Mouse (Mus musculus): ENCODE measurements around the gene Npffr2. TPM values are rescaled to one million over a fixed set of nuclear protein-coding genes. Genes with fewer than 3 reads are reported as not detected.

The Npffr2 gene
- polyA plus RNA-seq, 1 experiment from 2014 or later: 0.07 TPM

DNA sequence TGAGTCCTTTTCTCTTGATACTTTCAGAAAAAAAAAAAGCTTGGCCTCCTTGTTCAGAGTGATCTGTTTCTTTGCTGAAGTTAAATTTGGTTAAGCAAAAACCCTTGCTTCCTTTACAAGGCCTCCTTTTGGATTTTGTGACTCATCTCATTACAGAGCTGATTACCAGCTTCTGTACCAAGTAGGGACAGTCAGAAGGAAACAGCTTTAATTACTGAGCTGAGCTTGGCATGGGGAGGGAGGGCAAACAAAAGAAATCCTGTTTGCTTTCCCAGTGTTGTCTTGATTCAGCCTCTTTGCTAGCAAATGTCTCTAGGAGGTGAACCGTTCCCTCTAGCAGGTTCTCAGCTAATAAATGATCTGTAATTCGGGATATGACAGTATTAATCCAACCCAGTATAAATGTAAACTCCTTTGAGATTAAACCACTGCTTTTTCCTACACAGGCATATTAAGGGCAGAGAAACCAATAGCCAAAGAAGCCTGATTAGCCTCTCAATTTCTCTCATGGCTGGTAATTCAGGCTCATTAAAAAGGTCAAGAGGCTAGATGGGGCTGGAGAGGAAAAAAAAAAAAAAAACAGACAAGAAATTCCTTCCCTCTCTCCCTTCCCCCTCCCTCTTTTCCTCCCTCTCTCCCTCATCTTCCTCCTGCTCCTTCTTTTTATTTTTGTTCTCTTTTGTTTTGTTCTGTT is 84.2 kb downstream of the Npffr2 start:
- no peaks in the 10 kb centered on the region for H3K27me3 ChIP-seq (ENCODE audit: control insufficient read depth, insufficient read depth, low read length)
- ATAC-seq (ENCODE audit: low FRiP score, low TSS enrichment) (no peak), DNase-seq (ENCODE audit: low spot score) (no peak)
- H3K9me3 ChIP-seq (ENCODE audit: control insufficient read depth, low read length): no peaks in the 10 kb centered on the region
- 33% methylated on average over 2 of the region's 2 CpGs for WGBS
- no peaks in the 10 kb centered on the region for H3K4me1 ChIP-seq (replicated peaks; ENCODE audit: control insufficient read depth, insufficient read depth)
- H3K4me2 ChIP-seq (replicated peaks; ENCODE audit: low read depth): no peak overlapping the region
- no peak overlapping the region for H3K27ac ChIP-seq (replicated peaks)
- no peaks in the 10 kb centered on the region for H3K36me3 ChIP-seq (ENCODE audit: control insufficient read depth, insufficient read depth, low read length)
- no peak for TF ChIP-seq EP300 (optimal IDR thresholded peaks at IDR 0.05)
- no peak for TF ChIP-seq CTCF (IDR thresholded peaks at IDR 0.05; ENCODE audit: low read depth)
- no peak overlapping the region for H3K9ac ChIP-seq (ENCODE audit: low read length)
- no peak overlapping the region for H3K4me3 ChIP-seq (ENCODE audit: low read depth, low read length)

DNA sequence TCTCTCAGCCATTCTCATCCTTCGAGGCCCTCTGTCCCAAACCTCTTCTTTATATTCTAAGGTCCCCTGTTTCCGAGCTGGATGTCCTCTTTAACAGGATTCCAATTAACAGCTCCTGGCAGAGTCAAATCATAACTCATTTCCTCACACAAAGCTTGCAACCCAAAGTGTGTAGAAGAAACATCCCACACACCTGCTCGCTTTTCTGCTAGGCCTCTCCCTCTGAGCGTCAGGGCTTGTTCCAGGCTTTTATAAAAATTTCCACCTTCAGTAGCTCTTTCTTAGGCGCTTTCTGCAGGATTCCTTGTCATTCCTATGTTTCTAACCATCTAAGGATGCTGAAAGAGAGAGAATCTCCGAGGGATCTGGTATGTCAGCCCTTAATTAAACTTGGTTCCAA is 85.0 kb downstream of the Npffr2 start:
- Histone ChIP-seq H3K4me2 (replicated peaks; ENCODE audit: low read depth) (no peak overlapping the region), H3K9me3 (ENCODE audit: control insufficient read depth, low read length) (no peaks in the 10 kb centered on the region), H3K27me3 (ENCODE audit: control insufficient read depth, insufficient read depth, low read length) (no peaks in the 10 kb centered on the region), H3K4me1 (replicated peaks; ENCODE audit: control insufficient read depth, insufficient read depth) (no peaks in the 10 kb centered on the region), H3K27ac (replicated peaks) (no peak overlapping the region), H3K4me3 (ENCODE audit: low read depth, low read length) (no peak overlapping the region), H3K36me3 (ENCODE audit: control insufficient read depth, insufficient read depth, low read length) (no peaks in the 10 kb centered on the region), H3K9ac (ENCODE audit: low read length) (no peak overlapping the region)
- TF ChIP-seq EP300 (optimal IDR thresholded peaks at IDR 0.05) (no peak), CTCF (IDR thresholded peaks at IDR 0.05; ENCODE audit: low read depth) (no peak)
- WGBS: 76% methylated on average over 6 of the region's 6 CpGs
- ATAC-seq (ENCODE audit: low FRiP score, low TSS enrichment): no peak
- no peak for DNase-seq (ENCODE audit: low spot score)

DNA sequence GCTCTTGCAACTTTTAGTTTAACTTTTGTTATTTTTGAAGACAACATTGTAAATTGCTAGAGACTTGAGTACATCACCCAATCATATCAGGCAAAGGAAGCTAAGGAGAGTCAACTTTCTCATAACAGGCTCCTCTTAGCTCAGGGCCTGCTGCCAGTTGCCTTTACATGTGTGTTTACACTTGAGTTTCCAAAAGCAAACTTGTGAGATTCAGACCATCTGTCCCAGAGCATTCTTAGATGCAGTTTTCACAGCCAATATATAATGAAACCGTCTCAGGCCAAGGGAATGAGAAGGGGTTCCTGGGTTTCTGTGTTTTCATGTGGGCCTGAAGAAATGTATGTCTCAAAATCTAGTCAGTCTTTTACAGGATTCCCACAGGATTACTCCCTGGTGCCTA is 104.4 kb downstream of the Npffr2 start:
- no peaks in the 10 kb centered on the region for H3K4me1 ChIP-seq (replicated peaks; ENCODE audit: control insufficient read depth, insufficient read depth)
- TF ChIP-seq CTCF (IDR thresholded peaks at IDR 0.05; ENCODE audit: low read depth): no peak
- no peak for TF ChIP-seq EP300 (optimal IDR thresholded peaks at IDR 0.05)
- no peak overlapping the region for H3K4me3 ChIP-seq (ENCODE audit: low read depth, low read length)
- H3K27ac ChIP-seq (replicated peaks): no peak overlapping the region
- H3K36me3 ChIP-seq (ENCODE audit: control insufficient read depth, insufficient read depth, low read length): no peaks in the 10 kb centered on the region
- H3K9ac ChIP-seq (ENCODE audit: low read length): no peak overlapping the region
- H3K27me3 ChIP-seq (ENCODE audit: control insufficient read depth, insufficient read depth, low read length): no peaks in the 10 kb centered on the region
- no peaks in the 10 kb centered on the region for H3K9me3 ChIP-seq (ENCODE audit: control insufficient read depth, low read length)
- H3K4me2 ChIP-seq (replicated peaks; ENCODE audit: low read depth): no peak overlapping the region
- DNase-seq (ENCODE audit: low spot score): no peak
- ATAC-seq (ENCODE audit: low FRiP score, low TSS enrichment): no peak
- WGBS: 56% methylated on average over 1 of the region's 1 CpGs

Other genes starting within 250 kb of the Npffr2 start
- gene Gc, start 69.5 kb upstream of the Npffr2 start, polyA plus RNA-seq (2015; fragmentation: Nextera tagmentation; extraction: Ambion mirVana): 3.0 and 6.2 TPM in 2 replicates

Measured in stomach, postnatal 0 days (tissue).